Mouse (Mus musculus): ENCODE measurements around the gene Smco3.

DNA sequence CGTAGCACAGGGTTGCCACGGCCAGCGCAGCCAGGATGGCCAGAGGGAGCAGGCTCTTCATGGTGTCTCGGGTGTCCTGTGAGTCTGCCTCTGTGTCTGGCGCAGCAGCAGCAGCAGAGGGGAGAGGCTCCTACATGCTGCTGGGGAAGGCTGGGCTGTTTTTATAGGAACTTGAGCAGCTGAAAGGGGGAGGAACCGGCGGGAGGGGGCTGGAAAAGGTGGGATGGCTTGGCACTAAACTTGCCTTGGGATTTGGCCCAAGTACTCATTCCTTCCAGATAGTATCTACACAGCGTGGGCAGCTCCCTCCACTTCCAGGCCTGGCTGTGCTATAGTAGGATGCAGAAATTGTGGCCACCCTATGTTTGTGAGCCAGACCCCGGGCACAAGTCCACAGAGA lies 40.4 kb upstream of the Smco3 start, which contains the start of gene Mgp:
- TF ChIP-seq POLR2AphosphoS5 (IDR thresholded peaks at IDR 0.05; ENCODE audit: borderline replicate concordance, low read depth, low read length) (no peak), MYB (IDR thresholded peaks at IDR 0.05; ENCODE audit: low read depth, low read length) (no peak), CTCF (IDR thresholded peaks at IDR 0.05 in 2 of 3, conservative IDR thresholded peaks at IDR 0.05 in 1 of 3; ENCODE audit: control insufficient read depth in 1 of 3, insufficient read depth in 1 of 3, low read depth in 2 of 3, low read length in 3 of 3, poor library complexity in 1 of 3, severe bottlenecking in 1 of 3) (no peak), POLR2A (IDR thresholded peaks at IDR 0.05; ENCODE audit: control insufficient read depth in 1 of 2, insufficient read depth in 1 of 2, low read depth in 1 of 2, low read length in 2 of 2, poor library complexity in 1 of 2) (no peak), UBTF (IDR thresholded peaks at IDR 0.05; ENCODE audit: borderline replicate concordance, insufficient read depth, low read depth, low read length) (no peak), NELFE (IDR thresholded peaks at IDR 0.05; ENCODE audit: low read depth, low read length) (no peak), GATA1 (IDR thresholded peaks at IDR 0.05; ENCODE audit: low read depth, low read length) (no peak), ETS1 (IDR thresholded peaks at IDR 0.05; ENCODE audit: low read depth, low read length) (no peak)

Data from MEL (cell line).